Comparison of ENCODE assay signal across 29 mouse cellular contexts in genomic region chr15:38409168-38409567, GRCm38 (mm10).
A peak's percentile ranks its signal among the peaks of the same experiment; 100 is the strongest.
DNase-seq lines count a peak whose midpoint lies in the region; ATAC-seq and TF ChIP-seq lines count a peak whose summit lies in the region.
"Had no signal": no experiment of that assay in that cellular context is flagged by ENCODE, and none has a peak within 500 bp of the region (broad histone marks: within the 10 kb centered on the region; RNA-seq: fewer than 3 reads in every experiment).

No protein-coding gene starts in this region.

- peak; percentile 29 for DNase-seq in urinary bladder, adult 2 months (ENCODE audit: low spot score)
- no peak for DNase-seq in urinary bladder, postnatal 25 days (ENCODE audit: low spot score)
- peak; percentile 75 for DNase-seq in yolk sac, embryonic 10.5 days (ENCODE audit: low spot score)
- DNase-seq in kidney, postnatal 10 days, result no peak
- DNase-seq in ovary, postnatal 36 days (ENCODE audit: low spot score), result no peak
- DNase-seq: adrenal gland, postnatal 14 days; B cell, adult 2 months; cerebellum, adult 8-10 months; cerebellum, postnatal 25 days; gastrocnemius, postnatal 10 days; kidney, adult 2 months; layer of hippocampus, postnatal 36 days; liver, embryonic 13.5 days; lung, postnatal 14 days; thymus, adult 2 months; thymus, postnatal 36 days had no signal

- no peak overlapping the region for H3K9ac ChIP-seq in intestine, embryonic 15.5 days
- H3K9ac ChIP-seq: embryonic facial prominence, embryonic 15.5 days; forebrain, embryonic 13.5 days; hindbrain, embryonic 14.5 days; limb, embryonic 15.5 days; liver, embryonic 13.5 days; neural tube, embryonic 13.5 days had no signal

- H3K27ac ChIP-seq in intestine, embryonic 15.5 days, result no peak overlapping the region
- peak overlapping the region; percentile 53; the same call in 1 of the 2 replicates for H3K27ac ChIP-seq in small intestine, adult 2 months (ENCODE audit: insufficient read depth, low read depth, low read length)
- H3K27ac ChIP-seq: embryonic facial prominence, embryonic 10.5 days; embryonic facial prominence, embryonic 15.5 days; forebrain, embryonic 13.5 days; hindbrain, embryonic 14.5 days; limb, embryonic 10.5 days; limb, embryonic 15.5 days; liver, embryonic 13.5 days; neural tube, embryonic 13.5 days had no signal

- no peaks in the 10 kb centered on the region for H3K9me3 ChIP-seq in intestine, embryonic 15.5 days
- H3K9me3 ChIP-seq: embryonic facial prominence, embryonic 10.5 days; embryonic facial prominence, embryonic 15.5 days; forebrain, embryonic 13.5 days; limb, embryonic 10.5 days; limb, embryonic 15.5 days; liver, embryonic 13.5 days; neural tube, embryonic 13.5 days had no signal

- peaks cover 32% of the 10 kb centered on the region for H3K4me1 ChIP-seq in intestine, embryonic 15.5 days (replicated peaks)
- peaks cover 27% of the 10 kb centered on the region for H3K4me1 ChIP-seq in small intestine, adult 2 months (ENCODE audit: control insufficient read depth, insufficient read depth, insufficient read length, low read length)
- H3K4me1 ChIP-seq: neural tube, embryonic 13.5 days had no signal

- peak; percentile 54 for ATAC-seq in intestine, embryonic 15.5 days
- ATAC-seq: forebrain, embryonic 13.5 days; Patski had no signal

- H3K4me2 ChIP-seq in intestine, embryonic 15.5 days (replicated peaks), result no peak overlapping the region
- H3K4me2 ChIP-seq: embryonic facial prominence, embryonic 15.5 days; forebrain, embryonic 13.5 days; heart, embryonic 11.5 days; hindbrain, embryonic 14.5 days; limb, embryonic 15.5 days; liver, embryonic 13.5 days; midbrain, embryonic 11.5 days; neural tube, embryonic 13.5 days had no signal

- no peak overlapping the region for H3K4me3 ChIP-seq in intestine, embryonic 15.5 days (replicated peaks)
- H3K4me3 ChIP-seq in small intestine, adult 2 months (ENCODE audit: low read depth, low read length), result no peak overlapping the region
- H3K4me3 ChIP-seq: embryonic facial prominence, embryonic 10.5 days; embryonic facial prominence, embryonic 15.5 days; forebrain, embryonic 13.5 days; limb, embryonic 10.5 days; limb, embryonic 15.5 days; liver, embryonic 13.5 days; neural tube, embryonic 13.5 days had no signal

- WGBS in intestine, embryonic 15.5 days, result 58% methylated on average over 4 of the region's 4 CpGs
- WGBS in small intestine, adult 2 months, result 37% methylated on average over 4 of the region's 4 CpGs

- no peak for TF ChIP-seq CTCF in small intestine, adult 2 months (IDR thresholded peaks at IDR 0.05; ENCODE audit: extremely low read depth, insufficient read length, insufficient replicate concordance, low read depth, low read length)

- no peaks in the 10 kb centered on the region for H3K27me3 ChIP-seq in intestine, embryonic 15.5 days (replicated peaks)
- H3K27me3 ChIP-seq in small intestine, adult 2 months (ENCODE audit: control insufficient read depth, insufficient read depth, low read length), result no peaks in the 10 kb centered on the region
- H3K27me3 ChIP-seq: CH12.LX; embryonic facial prominence, embryonic 15.5 days; forebrain, embryonic 13.5 days; limb, embryonic 15.5 days; liver, embryonic 13.5 days; neural tube, embryonic 13.5 days; Patski had no signal

- no peak for TF ChIP-seq POLR2A in small intestine, adult 2 months (IDR thresholded peaks at IDR 0.05; ENCODE audit: low read depth, low read length)

- H3K36me3 ChIP-seq in intestine, embryonic 15.5 days, result no peaks in the 10 kb centered on the region
- H3K36me3 ChIP-seq in small intestine, adult 2 months (ENCODE audit: control insufficient read depth, insufficient read depth, low read length), result no peaks in the 10 kb centered on the region
- H3K36me3 ChIP-seq: embryonic facial prominence, embryonic 10.5 days; embryonic facial prominence, embryonic 15.5 days; limb, embryonic 10.5 days; limb, embryonic 15.5 days; liver, embryonic 13.5 days; neural tube, embryonic 13.5 days had no signal

Comparison
In these comparisons a context has a peak if more than half of its experiments do, and no peak if none do; other contexts are left out.
1. DNase-seq: peak in urinary bladder, adult 2 months (single experiment) and yolk sac, embryonic 10.5 days (single experiment); none in urinary bladder, postnatal 25 days (single experiment), kidney, postnatal 10 days (single experiment) and ovary, postnatal 36 days (single experiment).